Mouse (Mus musculus) left cerebral cortex, adult 2 months (tissue): ENCODE results near the gene Aym1. TPM values are rescaled to one million over a fixed set of nuclear protein-coding genes. Genes with fewer than 3 reads are reported as not detected.

Experiments used
- DNase-seq, 2 experiments: peaks; one replicate each; pipeline ENCODE4 v3.0.0; 2021 to 2022; ENCODE audit warnings: low spot score in 2 of 2, mixed read lengths in 1 of 2; ENCODE audit errors: extremely low spot score in 1 of 2
- H3K27ac ChIP-seq: fragments of 200-600 bp; 2 replicates; pipeline ENCODE4 v1.8.1; 2022
- H3K4me3 ChIP-seq: fragments of 200-600 bp; 2 replicates; pipeline ENCODE4 v1.8.1; 2022
- CTCF ChIP-seq: fragments of 200-600 bp; IDR thresholded peaks from 2 replicates; pipeline ENCODE4 v1.8.1; 2022; ENCODE audit warnings: antibody characterized with exemption, mild to moderate bottlenecking, moderate library complexity
- intact Hi-C: fragments of 180-260 bp; cut with DNase I; formaldehyde crosslinking; loops from one replicate; pipeline ENCODE4 v1.15.1; 2025
- microRNA-seq, 2 experiments: library from miRNA; unstranded; fragments of <30 nt; microRNA quantifications; one replicate each; pipeline ENCODE4 v1.2.0; 2021
- total RNA-seq, 2 experiments: library from RNA; stranded (reverse); gene quantifications; 2 replicates each; pipeline ENCODE4 v1.2.3; 2021

Aym1 gene
- total RNA-seq, 2 experiments from 2014 or later, result not detected

DNA sequence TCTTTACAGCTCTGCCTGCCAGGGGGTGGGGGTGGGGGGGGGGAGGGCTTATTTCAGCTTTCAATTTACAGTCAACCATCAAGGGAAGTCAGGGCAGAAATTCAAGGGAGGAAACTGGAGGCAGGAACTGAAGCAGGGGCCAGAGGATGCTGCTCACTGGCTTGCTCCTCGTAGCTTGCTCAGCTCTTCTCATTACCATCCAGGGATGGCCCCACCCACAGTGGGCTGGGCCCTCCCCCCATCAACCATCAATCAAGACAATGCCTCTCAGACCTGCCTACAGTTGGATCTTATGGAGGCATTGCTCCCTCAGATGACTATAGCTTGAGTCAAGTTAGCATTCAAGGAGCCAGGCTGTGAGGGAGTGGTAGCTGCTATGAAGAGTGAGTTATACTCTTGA, 19.2 kb downstream of the Aym1 start:
- Histone ChIP-seq H3K4me3 (no peak overlapping the region), H3K27ac (no peak overlapping the region)
- no peak for TF ChIP-seq CTCF
- intact Hi-C loops, result loop anchor here (10.0 kb wide), 1 partner anchor 169 kb away; no protein-coding TSS in a partner anchor
- DNase-seq, result no peak

DNA sequence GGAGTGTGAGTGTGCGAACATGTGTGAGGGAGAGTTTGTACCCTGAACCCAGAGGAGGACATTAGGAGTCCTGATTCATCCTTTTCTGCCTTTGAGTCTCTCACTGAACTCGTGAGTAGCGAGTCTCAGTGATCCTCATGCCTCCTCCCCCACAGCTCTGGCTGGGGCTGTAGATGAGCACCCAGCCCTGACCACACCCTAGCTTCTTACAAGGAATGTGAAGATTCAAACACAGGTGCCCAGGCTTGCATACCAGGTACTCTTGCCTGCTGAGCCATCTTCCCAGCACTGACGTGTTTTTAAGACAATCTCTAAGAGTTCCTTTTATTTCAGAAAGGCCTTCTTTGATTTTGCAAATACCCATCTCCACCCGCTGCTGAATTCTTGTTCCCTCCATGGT, 22.3 kb downstream of the Aym1 start:
- Histone ChIP-seq H3K27ac (no peak overlapping the region), H3K4me3 (no peak overlapping the region)
- no peak for TF ChIP-seq CTCF
- intact Hi-C loops, result loop anchor here (10.0 kb wide), 1 partner anchor 165 kb away; no protein-coding TSS in a partner anchor
- no peak for DNase-seq

DNA sequence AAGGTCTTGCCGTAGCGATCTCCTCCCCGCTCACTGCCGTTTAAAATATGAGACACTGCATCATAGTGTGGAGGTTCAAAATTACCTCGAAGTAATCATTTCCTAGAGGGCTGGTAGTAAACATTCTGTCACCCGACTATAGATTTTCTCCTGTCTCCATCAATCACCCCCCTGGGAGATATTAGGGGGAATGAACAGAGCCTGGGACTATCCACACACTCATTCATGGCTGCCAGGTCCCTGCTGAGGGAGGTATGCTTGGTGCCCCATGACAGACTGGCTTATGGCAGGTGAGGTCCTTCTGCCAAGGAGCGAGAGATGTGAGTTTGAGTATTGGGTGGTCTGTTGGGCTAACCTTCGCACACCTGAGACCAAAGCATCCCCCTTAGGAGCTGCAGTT, 23.5 kb downstream of the Aym1 start:
- no peak overlapping the region for H3K4me3 ChIP-seq
- intact Hi-C loops, result no loop called here
- no peak for TF ChIP-seq CTCF
- H3K27ac ChIP-seq, result no peak overlapping the region
- no peak for DNase-seq

DNA sequence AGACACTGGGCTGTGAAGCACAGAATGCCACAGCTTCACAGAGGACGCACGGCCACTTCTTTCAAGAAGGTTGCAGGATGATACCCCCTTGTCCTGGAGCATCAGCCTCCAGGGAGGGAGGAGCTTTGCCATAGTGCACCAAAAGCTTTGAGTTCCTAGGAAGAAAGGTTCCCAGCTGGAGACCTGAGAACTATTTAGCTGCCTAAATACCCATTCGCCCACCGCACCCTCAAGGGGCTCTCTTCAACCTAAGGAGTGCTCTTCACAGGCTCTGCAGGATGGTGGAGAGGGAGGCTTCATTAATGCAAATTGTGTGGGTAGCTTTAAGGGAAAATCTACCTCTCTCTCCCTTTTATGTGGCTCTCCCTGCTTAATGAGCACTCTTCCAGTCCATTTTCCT, 25.5 kb downstream of the Aym1 start:
- DNase-seq, result no peak
- Histone ChIP-seq H3K27ac (no peak overlapping the region), H3K4me3 (no peak overlapping the region)
- intact Hi-C loops, result no loop called here
- no peak for TF ChIP-seq CTCF

DNA sequence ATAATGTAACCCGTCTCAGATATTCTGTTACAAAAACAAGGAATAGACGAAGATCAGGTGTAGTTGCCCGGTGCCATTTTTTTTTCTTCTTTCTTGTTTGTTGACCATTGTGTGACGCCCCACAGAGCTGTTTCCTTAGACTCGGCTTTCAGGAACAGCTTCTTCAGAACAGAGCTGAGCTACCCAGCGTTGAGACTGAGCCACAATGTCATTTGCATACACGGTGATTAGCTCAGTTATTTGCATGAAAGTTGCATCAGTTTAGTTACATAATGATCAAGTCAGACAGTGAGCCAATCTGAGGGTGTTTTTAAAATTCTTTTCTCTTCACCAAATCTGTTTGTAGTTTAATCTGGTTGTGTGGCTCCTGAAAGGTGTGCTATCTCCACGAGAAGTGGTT, 36.7 kb downstream of the Aym1 start:
- intact Hi-C loops, result no loop called here
- TF ChIP-seq CTCF, result no peak
- Histone ChIP-seq H3K4me3 (no peak overlapping the region), H3K27ac (peak overlapping the region; percentile 74)
- DNase-seq, result no peak

DNA sequence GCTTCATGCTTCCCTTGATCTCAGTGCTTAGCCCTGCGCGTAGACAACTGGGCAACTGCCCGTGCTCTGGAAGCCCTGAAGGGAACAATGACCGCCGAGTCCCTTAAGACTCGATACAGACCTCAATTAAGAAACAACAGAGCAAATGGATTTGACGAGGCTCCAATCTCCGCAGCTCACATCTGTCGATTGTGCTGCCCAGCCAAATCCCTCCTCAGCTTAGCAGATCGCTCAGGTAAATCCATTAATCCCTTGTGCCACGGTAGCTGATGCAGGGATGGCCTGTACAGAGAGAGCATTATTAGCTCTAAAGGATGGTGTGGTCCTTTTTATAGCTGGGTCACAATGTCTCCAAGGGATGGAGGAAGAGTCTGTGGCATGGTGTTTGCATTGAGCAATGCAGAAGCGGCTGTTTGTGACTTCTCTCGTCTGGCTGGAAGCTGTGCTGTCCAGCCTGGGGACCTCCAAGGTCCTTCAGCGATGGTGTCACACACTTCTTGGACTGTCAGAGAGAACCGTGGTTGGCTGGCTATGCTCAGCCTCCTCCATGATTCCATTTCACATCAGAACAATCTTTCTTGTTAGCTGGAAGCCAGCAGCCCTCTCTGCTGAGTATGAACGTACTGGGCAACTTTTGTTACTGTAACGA, 39.3 kb downstream of the Aym1 start:
- intact Hi-C loops, result no loop called here
- TF ChIP-seq CTCF, result no peak
- no peak overlapping the region for H3K4me3 ChIP-seq
- no peak overlapping the region for H3K27ac ChIP-seq
- no peak for DNase-seq

DNA sequence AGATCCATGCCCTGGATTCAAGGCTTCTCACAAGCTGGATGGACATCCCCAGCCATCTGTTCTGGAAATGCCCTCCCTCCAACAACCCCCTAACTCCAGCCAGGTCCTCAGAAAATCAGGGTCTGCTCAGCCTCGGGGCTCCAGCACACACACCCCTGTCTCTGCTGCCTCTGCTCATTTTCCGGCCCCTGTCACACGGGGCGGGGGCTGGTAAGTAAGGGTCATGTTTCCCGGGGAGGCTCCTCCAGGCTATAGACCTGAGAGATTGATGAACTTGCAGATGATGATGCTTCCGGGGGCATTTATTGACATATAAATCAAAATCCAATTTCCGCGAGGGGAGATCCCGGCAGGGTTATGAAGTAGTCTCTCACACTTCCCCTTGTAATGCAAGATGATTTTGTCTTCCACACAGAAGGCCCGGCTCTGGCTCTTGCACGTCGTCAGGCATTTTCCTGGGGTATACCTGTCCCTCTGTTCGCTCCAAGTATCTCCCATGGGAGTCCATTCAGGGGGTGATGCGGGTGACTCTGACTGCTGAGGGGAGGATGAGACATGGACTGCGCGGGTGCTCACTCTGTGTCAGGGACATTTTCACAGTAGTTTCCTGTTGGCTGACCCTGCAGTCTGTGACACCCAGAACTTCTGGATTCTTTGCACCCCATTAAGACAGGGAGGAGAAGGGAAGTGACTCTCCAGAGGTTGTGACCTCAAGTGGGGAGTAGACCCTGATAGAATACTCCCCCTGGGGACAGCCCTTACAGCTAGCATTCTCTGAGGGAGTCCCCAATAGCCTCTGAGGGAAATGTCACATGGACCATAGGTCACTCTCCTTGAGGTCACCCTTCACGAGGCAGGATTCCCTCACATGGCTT, 40.6 kb downstream of the Aym1 start:
- no peak for TF ChIP-seq CTCF
- intact Hi-C loops, result no loop called here
- Histone ChIP-seq H3K4me3 (no peak overlapping the region), H3K27ac (peak overlapping the region; percentile 36; the same call in 1 of the 2 replicates)
- no peak for DNase-seq

DNA sequence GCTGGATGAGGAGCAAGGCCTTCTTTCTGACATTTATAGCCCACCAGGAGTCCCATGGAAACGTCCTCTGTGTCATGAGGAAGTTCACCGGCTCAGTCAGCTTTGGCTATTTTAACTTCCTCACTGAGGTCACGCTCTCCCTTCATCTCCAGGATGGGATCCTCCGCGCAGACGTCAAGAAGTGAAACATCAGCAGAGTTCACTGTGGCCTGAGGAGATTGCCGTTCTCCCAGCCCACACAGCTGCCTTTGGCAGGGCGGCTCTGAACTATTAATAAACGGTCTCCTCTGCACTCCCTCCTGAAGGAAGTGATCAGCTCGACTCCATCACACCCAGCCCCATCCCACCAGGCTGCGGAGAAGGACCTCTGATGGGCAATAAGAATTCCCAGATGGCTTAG, 45.6 kb downstream of the Aym1 start:
- no peak overlapping the region for H3K27ac ChIP-seq
- DNase-seq, result no peak
- H3K4me3 ChIP-seq, result no peak overlapping the region
- intact Hi-C loops, result no loop called here
- TF ChIP-seq CTCF, result no peak

DNA sequence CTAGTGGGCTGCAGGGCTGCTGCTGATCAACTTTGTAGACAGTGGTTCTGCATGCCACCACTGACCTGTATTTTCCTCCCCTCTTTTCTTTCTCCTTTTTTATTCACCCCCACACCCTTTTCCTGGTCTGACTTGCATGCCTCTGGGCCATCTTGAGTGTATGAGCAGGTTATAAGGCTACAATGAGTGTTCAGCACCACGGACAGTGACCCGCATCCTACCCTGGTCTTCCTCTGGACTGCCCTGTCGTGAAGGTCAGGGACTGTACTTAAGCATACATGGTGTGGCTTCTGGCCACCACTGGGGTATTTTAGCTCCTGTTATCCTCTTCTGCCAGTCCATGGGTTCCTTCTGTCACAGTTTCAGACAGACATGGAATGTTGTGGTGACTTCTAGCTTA, 50.3 kb downstream of the Aym1 start:
- DNase-seq, result no peak
- Histone ChIP-seq H3K27ac (no peak overlapping the region), H3K4me3 (no peak overlapping the region)
- no peak for TF ChIP-seq CTCF
- intact Hi-C loops, result no loop called here

Small RNA genes lying within 50 kb of the gene (microRNA-seq; reads per million reads assigned to microRNA genes)
- gene Mir7229 (0 reads per million in 2 experiments), gene Mir7230 (0 reads per million in 2 experiments)

Other genes starting within 250 kb of the Aym1 start
- gene 2900026A02Rik, start 136.1 kb upstream of the Aym1 start, total RNA-seq, result 10 to 100 TPM; 39.6 to 45.1 TPM
- gene Tmem211, start 130.4 kb upstream of the Aym1 start, total RNA-seq, result not detected
- 100 to 1,000 TPM; 175 to 185 TPM for gene Sgsm1, start 46.5 kb upstream of the Aym1 start, total RNA-seq
- gene Wscd2, start 133.0 kb downstream of the Aym1 start, total RNA-seq, result 10 to 100 TPM; 54.5 to 65.7 TPM